Mouse (Mus musculus): ENCODE measurements around the gene Immp2l. TPM values are rescaled to one million over a fixed set of nuclear protein-coding genes. Genes with fewer than 3 reads are reported as not detected.

Immp2l gene
- polyA plus RNA-seq, 1 experiment from 2014 or later: 13.7 TPM

DNA sequence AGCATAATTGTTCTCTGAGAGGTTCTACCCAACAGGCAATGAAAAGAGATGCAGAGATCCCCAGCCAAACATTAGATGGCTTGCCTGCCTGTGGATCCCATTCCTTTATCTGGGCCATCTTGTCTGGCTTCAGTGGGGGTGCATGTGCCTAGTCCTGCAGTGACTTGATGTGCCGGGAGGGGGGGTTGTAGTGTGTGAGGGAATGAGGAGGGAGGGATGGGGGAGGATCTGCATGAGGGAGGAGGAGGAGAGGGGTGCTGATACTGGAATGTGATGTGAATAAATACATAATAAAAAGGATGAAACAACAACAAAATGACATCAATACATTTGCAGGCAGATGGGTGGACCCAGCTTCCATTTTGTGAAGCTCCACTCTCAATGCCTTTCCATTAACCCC lies 658.3 kb downstream of the Immp2l start:
- no peaks in the 10 kb centered on the region for H3K36me3 ChIP-seq
- no peak overlapping the region for H3K4me3 ChIP-seq
- H3K27me3 ChIP-seq: no peaks in the 10 kb centered on the region
- H3K27ac ChIP-seq: no peak overlapping the region
- no peaks in the 10 kb centered on the region for H3K9me3 ChIP-seq
- no peak for ATAC-seq (ENCODE audit: insufficient number of reproducible peaks, low FRiP score, low TSS enrichment, low read depth)
- H3K9ac ChIP-seq: no peak overlapping the region
- H3K4me1 ChIP-seq: no peaks in the 10 kb centered on the region
- WGBS: 80% methylated on average over 1 of the region's 1 CpGs
- H3K4me2 ChIP-seq: no peak overlapping the region

DNA sequence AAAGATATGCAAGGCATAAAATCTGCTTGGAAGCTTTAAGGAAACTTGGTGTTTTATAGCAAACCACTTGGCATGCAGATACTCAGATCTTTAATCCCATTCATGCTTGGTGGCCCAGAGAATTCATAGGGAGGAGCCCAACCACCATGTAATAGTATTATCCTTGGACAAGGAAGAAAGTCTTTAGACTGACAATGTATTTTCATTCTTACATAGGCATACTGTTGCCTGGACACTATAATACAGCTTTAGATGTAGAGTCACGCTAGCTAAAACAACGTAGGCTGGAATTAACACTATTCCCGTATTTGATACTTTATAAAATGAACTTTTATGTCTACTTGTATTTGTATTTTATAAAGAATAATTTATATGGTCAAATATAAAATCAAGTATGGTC lies 665.9 kb downstream of the Immp2l start:
- H3K4me2 ChIP-seq: no peak overlapping the region
- no peaks in the 10 kb centered on the region for H3K36me3 ChIP-seq
- no peaks in the 10 kb centered on the region for H3K27me3 ChIP-seq
- WGBS: 82% methylated on average over 3 of the region's 3 CpGs
- no peak overlapping the region for H3K27ac ChIP-seq
- no peak for ATAC-seq (ENCODE audit: insufficient number of reproducible peaks, low FRiP score, low TSS enrichment, low read depth)
- no peak overlapping the region for H3K4me3 ChIP-seq
- H3K4me1 ChIP-seq: no peaks in the 10 kb centered on the region
- H3K9me3 ChIP-seq: no peaks in the 10 kb centered on the region
- H3K9ac ChIP-seq: no peak overlapping the region

DNA sequence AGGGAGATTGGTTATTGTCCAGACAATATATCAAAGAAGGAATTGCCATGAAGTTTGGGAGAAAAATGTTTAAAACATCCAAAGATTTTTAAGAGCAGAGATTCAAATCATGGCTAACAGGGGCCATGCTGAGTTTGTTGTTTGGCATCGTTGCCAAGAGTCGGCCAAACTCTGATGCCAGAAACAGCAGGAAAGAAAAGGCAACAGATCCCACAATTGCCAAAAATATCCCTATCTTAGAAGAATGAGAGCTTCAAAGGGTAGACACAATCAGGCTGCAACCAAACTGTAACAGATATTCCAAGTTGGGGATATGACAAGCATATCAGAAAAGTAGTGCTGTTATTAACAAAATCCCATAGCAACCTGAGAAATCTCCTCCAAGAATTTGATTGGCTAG lies 686.7 kb downstream of the Immp2l start:
- Histone ChIP-seq H3K4me1 (no peaks in the 10 kb centered on the region), H3K36me3 (no peaks in the 10 kb centered on the region), H3K27me3 (no peaks in the 10 kb centered on the region), H3K4me3 (no peak overlapping the region), H3K9ac (no peak overlapping the region), H3K27ac (no peak overlapping the region), H3K4me2 (no peak overlapping the region), H3K9me3 (no peaks in the 10 kb centered on the region)
- no peak for ATAC-seq (ENCODE audit: insufficient number of reproducible peaks, low FRiP score, low TSS enrichment, low read depth)
- WGBS: 81% methylated on average over 2 of the region's 2 CpGs

DNA sequence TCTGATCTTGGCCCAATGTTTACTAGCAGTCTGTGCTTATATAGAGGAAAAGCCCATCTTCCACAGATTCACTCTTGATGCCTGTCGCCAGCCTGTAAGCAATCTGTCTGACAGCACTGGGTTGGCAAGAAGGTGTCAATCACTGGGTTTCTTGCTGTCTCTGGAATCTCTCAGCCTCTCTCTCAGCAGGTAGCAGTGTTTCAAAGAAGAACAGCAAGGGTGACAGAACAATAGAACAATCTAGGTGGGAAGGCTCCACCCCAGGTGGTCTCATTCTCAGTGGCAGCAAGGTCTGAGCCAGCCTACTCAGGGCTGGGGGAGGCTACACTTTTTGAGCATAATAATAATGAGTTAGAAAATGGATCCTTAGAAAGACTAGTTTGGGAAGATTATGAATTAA lies 693.1 kb downstream of the Immp2l start:
- Histone ChIP-seq H3K9me3 (no peaks in the 10 kb centered on the region), H3K4me3 (no peak overlapping the region), H3K36me3 (no peaks in the 10 kb centered on the region), H3K27ac (no peak overlapping the region), H3K27me3 (no peaks in the 10 kb centered on the region), H3K4me1 (no peaks in the 10 kb centered on the region), H3K9ac (no peak overlapping the region), H3K4me2 (no peak overlapping the region)
- 42% methylated on average over 1 of the region's 1 CpGs for WGBS
- ATAC-seq (ENCODE audit: insufficient number of reproducible peaks, low FRiP score, low TSS enrichment, low read depth): no peak

GRCm38 (mm10) chr12:41724585-41724984 lies 700.7 kb downstream of the Immp2l start:
- Histone ChIP-seq H3K9ac (no peak overlapping the region), H3K4me3 (no peak overlapping the region), H3K4me1 (no peaks in the 10 kb centered on the region), H3K9me3 (no peaks in the 10 kb centered on the region), H3K27ac (no peak overlapping the region), H3K27me3 (no peaks in the 10 kb centered on the region), H3K4me2 (no peak overlapping the region), H3K36me3 (no peaks in the 10 kb centered on the region)
- no peak for ATAC-seq (ENCODE audit: insufficient number of reproducible peaks, low FRiP score, low TSS enrichment, low read depth)
- 83% methylated on average over 2 of the region's 2 CpGs for WGBS

DNA sequence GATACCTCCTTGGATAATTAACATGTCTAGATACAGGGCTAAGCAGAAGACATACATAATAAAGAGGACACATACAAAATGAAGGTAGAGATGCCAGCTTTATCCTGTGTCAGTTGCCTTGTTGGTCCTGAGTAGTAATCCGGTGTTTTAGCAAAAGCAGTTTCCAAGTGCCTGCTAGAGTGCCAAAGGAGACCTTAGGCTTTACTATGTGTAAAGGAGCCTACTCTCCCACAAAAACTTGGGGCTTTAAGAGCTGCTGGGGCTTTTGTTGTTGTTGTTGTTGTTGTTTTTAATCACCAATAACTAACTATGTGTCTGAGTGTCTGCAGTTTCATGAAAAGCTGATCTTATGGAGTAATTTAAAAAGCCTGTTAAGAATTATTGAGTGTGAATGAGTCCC lies 702.8 kb downstream of the Immp2l start:
- no peak for ATAC-seq (ENCODE audit: insufficient number of reproducible peaks, low FRiP score, low TSS enrichment, low read depth)
- no peak overlapping the region for H3K27ac ChIP-seq
- H3K4me1 ChIP-seq: no peaks in the 10 kb centered on the region
- no peaks in the 10 kb centered on the region for H3K36me3 ChIP-seq
- H3K27me3 ChIP-seq: no peaks in the 10 kb centered on the region
- H3K9ac ChIP-seq: no peak overlapping the region
- WGBS: 58% methylated on average over 1 of the region's 1 CpGs
- no peaks in the 10 kb centered on the region for H3K9me3 ChIP-seq
- no peak overlapping the region for H3K4me2 ChIP-seq
- no peak overlapping the region for H3K4me3 ChIP-seq

DNA sequence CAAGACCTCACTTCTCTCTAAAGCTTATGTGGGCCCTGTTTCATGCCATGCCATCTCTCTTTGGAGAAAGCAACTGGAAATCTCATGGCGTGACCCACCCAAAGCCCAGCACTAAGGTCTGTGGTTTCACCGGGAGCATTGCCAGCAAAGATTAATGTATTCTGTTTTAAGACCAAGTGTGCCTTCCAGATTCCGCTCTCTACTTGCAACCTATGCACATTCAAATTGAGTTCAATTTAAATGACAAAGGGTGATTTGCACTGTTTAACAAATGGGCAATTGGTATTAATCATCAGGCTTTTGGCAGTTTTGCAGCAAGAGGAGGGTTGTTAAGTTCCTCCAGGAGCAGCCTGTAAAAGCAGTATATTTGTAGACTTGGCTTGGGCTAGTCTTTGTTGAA lies 703.3 kb downstream of the Immp2l start:
- H3K4me1 ChIP-seq: no peaks in the 10 kb centered on the region
- H3K4me3 ChIP-seq: no peak overlapping the region
- no peak overlapping the region for H3K9ac ChIP-seq
- 0 out of 2 replicates have a peak, but pooled peaks have one; percentile 55 for ATAC-seq (ENCODE audit: insufficient number of reproducible peaks, low FRiP score, low TSS enrichment, low read depth)
- H3K9me3 ChIP-seq: no peaks in the 10 kb centered on the region
- no peaks in the 10 kb centered on the region for H3K27me3 ChIP-seq
- 28% methylated on average over 3 of the region's 3 CpGs for WGBS
- H3K27ac ChIP-seq: no peak overlapping the region
- no peaks in the 10 kb centered on the region for H3K36me3 ChIP-seq
- H3K4me2 ChIP-seq: no peak overlapping the region

- Histone ChIP-seq H3K36me3 (no peaks in the 10 kb centered on the region), H3K4me3 (no peak overlapping the region), H3K9ac (no peak overlapping the region), H3K27ac (no peak overlapping the region), H3K4me2 (no peak overlapping the region), H3K4me1 (no peaks in the 10 kb centered on the region), H3K9me3 (no peaks in the 10 kb centered on the region), H3K27me3 (no peaks in the 10 kb centered on the region)
- no peak for ATAC-seq (ENCODE audit: insufficient number of reproducible peaks, low FRiP score, low TSS enrichment, low read depth)
- 83% methylated on average over 1 of the region's 1 CpGs for WGBS
Measured at GRCm38 (mm10) chr12:41727764-41728338, 704.0 kb downstream of the Immp2l start.

DNA sequence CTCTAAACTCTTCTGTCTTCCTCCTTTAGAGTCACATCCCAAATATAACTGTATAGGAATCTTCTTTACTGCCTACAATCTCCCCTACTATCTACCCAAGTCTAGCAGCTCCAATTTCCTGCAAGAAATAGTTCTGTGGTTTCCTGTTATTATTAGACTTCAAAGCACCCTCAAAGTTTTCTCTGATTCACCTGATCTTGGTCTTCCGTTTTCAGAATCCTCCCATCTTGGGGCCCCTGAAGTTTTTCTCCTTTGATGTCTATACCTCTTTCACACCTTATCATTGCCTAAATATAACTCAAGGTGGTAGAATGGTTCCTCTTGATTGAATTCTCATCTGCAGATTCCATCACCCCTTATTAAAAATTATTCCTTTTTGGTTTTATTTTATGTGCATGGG lies 704.6 kb downstream of the Immp2l start:
- Histone ChIP-seq H3K4me2 (no peak overlapping the region), H3K27me3 (no peaks in the 10 kb centered on the region), H3K9me3 (no peaks in the 10 kb centered on the region), H3K27ac (no peak overlapping the region), H3K4me3 (no peak overlapping the region), H3K4me1 (no peaks in the 10 kb centered on the region), H3K36me3 (no peaks in the 10 kb centered on the region), H3K9ac (no peak overlapping the region)
- WGBS: 82% methylated on average over 1 of the region's 1 CpGs
- ATAC-seq (ENCODE audit: insufficient number of reproducible peaks, low FRiP score, low TSS enrichment, low read depth): no peak

GRCm38 (mm10) chr12:41729780-41730179 lies 705.9 kb downstream of the Immp2l start:
- Histone ChIP-seq H3K9ac (no peak overlapping the region), H3K36me3 (no peaks in the 10 kb centered on the region), H3K4me3 (no peak overlapping the region), H3K27ac (no peak overlapping the region), H3K27me3 (no peaks in the 10 kb centered on the region), H3K9me3 (no peaks in the 10 kb centered on the region), H3K4me1 (no peaks in the 10 kb centered on the region), H3K4me2 (no peak overlapping the region)
- no peak for ATAC-seq (ENCODE audit: insufficient number of reproducible peaks, low FRiP score, low TSS enrichment, low read depth)
- WGBS: 71% methylated on average over 1 of the region's 1 CpGs

- H3K4me3 ChIP-seq: no peak overlapping the region
- H3K36me3 ChIP-seq: no peaks in the 10 kb centered on the region
- H3K9ac ChIP-seq: no peak overlapping the region
- no peak overlapping the region for H3K4me2 ChIP-seq
- H3K27me3 ChIP-seq: no peaks in the 10 kb centered on the region
- H3K9me3 ChIP-seq: no peaks in the 10 kb centered on the region
- ATAC-seq (ENCODE audit: insufficient number of reproducible peaks, low FRiP score, low TSS enrichment, low read depth): no peak
- H3K27ac ChIP-seq: no peak overlapping the region
- no peaks in the 10 kb centered on the region for H3K4me1 ChIP-seq
Measured at GRCm38 (mm10) chr12:41733168-41733567, 709.3 kb downstream of the Immp2l start.

GRCm38 (mm10) chr12:41742887-41743286 lies 719.0 kb downstream of the Immp2l start:
- no peak for ATAC-seq (ENCODE audit: insufficient number of reproducible peaks, low FRiP score, low TSS enrichment, low read depth)
- no peak overlapping the region for H3K4me3 ChIP-seq
- no peaks in the 10 kb centered on the region for H3K27me3 ChIP-seq
- no peaks in the 10 kb centered on the region for H3K9me3 ChIP-seq
- H3K4me2 ChIP-seq: no peak overlapping the region
- H3K36me3 ChIP-seq: no peaks in the 10 kb centered on the region
- H3K9ac ChIP-seq: no peak overlapping the region
- H3K27ac ChIP-seq: no peak overlapping the region
- WGBS: 77% methylated on average over 3 of the region's 3 CpGs
- H3K4me1 ChIP-seq: no peaks in the 10 kb centered on the region

GRCm38 (mm10) chr12:41763396-41763795 lies 739.5 kb downstream of the Immp2l start:
- Histone ChIP-seq H3K4me1 (no peaks in the 10 kb centered on the region), H3K9me3 (no peaks in the 10 kb centered on the region), H3K36me3 (no peaks in the 10 kb centered on the region), H3K4me3 (no peak overlapping the region), H3K27me3 (no peaks in the 10 kb centered on the region), H3K9ac (no peak overlapping the region), H3K4me2 (no peak overlapping the region), H3K27ac (no peak overlapping the region)
- 56% methylated on average over 3 of the region's 3 CpGs for WGBS
- ATAC-seq (ENCODE audit: insufficient number of reproducible peaks, low FRiP score, low TSS enrichment, low read depth): no peak
